1 mouse cellular context compared by ENCODE assay signal in genomic region chr14:75832031-75832430, GRCm38 (mm10).
TF ChIP-seq lines count a peak whose summit lies in the region.

No protein-coding gene starts in this region.

TF ChIP-seq in MEL, 35 proteins besides CTCF, POLR2A, EP300 and RAD21 (continued from another document):
- TF ChIP-seq GABPA (IDR thresholded peaks at IDR 0.05; ENCODE audit: low read depth, low read length) (no peak), MEF2A (IDR thresholded peaks at IDR 0.05; ENCODE audit: extremely low read depth, insufficient replicate concordance, low read depth, low read length, poor library complexity, severe bottlenecking) (no peak), MXI1 (IDR thresholded peaks at IDR 0.05; ENCODE audit: low read depth, low read length) (no peak), POLR2AphosphoS2 (IDR thresholded peaks at IDR 0.05; ENCODE audit: low read length) (no peak), RCOR1 (IDR thresholded peaks at IDR 0.05; ENCODE audit: low read depth, low read length) (no peak), E2F4 (IDR thresholded peaks at IDR 0.05; ENCODE audit: borderline replicate concordance, low read depth, low read length) (no peak), NELFE (IDR thresholded peaks at IDR 0.05; ENCODE audit: low read depth, low read length) (0 out of 2 replicates have a peak, but pooled peaks have one; percentile 32), ZKSCAN1 (IDR thresholded peaks at IDR 0.05; ENCODE audit: low read depth, low read length) (no peak), CHD1 (IDR thresholded peaks at IDR 0.05; ENCODE audit: low read depth, low read length) (no peak), SIN3A (IDR thresholded peaks at IDR 0.05; ENCODE audit: low read length) (no peak), KAT2A (conservative IDR thresholded peaks at IDR 0.05; ENCODE audit: low read depth, low read length) (no peak), ELF1 (IDR thresholded peaks at IDR 0.05; ENCODE audit: low read depth, low read length) (0 out of 2 replicates have a peak, but pooled peaks have one; percentile 7), ETS1 (IDR thresholded peaks at IDR 0.05; ENCODE audit: low read depth, low read length) (no peak), UBTF (IDR thresholded peaks at IDR 0.05; ENCODE audit: borderline replicate concordance, insufficient read depth, low read depth, low read length) (no peak), MYB (IDR thresholded peaks at IDR 0.05; ENCODE audit: low read depth, low read length) (no peak), USF1 (IDR thresholded peaks at IDR 0.05; ENCODE audit: low read depth, low read length) (no peak), ZMIZ1 (IDR thresholded peaks at IDR 0.05; ENCODE audit: low read depth, low read length) (no peak), TAL1 (IDR thresholded peaks at IDR 0.05; ENCODE audit: low read length) (no peak)
TF ChIP-seq in MEL: peak in this region for 5.
